Comparison of ENCODE assay signal across 15 mouse cellular contexts in the genomic region with DNA sequence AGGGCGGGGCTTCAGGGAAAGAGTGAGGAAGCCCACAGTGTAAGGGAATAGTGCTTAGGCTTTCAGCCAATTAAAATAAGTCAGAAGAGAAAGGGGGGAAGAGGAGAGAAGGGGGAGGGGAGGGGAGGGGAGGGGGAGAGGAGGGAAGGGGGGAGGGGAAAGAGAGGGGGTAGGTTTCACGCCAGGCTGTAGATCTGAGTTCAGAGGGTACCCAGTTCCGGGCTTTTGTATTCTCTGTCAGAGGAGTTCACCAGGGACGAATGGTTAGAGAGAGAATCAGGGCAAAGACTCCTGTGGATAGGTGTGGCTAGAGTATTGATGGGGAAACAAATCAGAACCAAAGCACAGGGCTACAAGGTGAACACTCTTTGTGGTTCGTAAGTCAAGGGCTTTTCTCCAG. TPM values are rescaled to one million over a fixed set of nuclear protein-coding genes. Genes with fewer than 3 reads are reported as not detected.
"Had no signal": no experiment of that assay in that cellular context is flagged by ENCODE, and none has a peak within 500 bp of the region (broad histone marks: within the 10 kb centered on the region; RNA-seq: fewer than 3 reads in every experiment).

No protein-coding gene starts in this region.

- H3K4me1 ChIP-seq: limb, embryonic 13.5 days; liver, embryonic 13.5 days had no signal

- ATAC-seq: intestine, postnatal 0 days had no signal

- H3K4me2 ChIP-seq: limb, embryonic 13.5 days; liver, embryonic 13.5 days had no signal

- H3K36me3 ChIP-seq: limb, embryonic 13.5 days; liver, embryonic 13.5 days had no signal

- H3K4me3 ChIP-seq: limb, embryonic 13.5 days; liver, embryonic 13.5 days had no signal

- H3K9me3 ChIP-seq: limb, embryonic 13.5 days; liver, embryonic 13.5 days had no signal

- DNase-seq: kidney, adult 2 months; kidney, postnatal 10 days; kidney, postnatal 4 days; left cerebral cortex, postnatal 4 days; liver, embryonic 13.5 days; lung, adult 2 months; midbrain, embryonic 14.5 days; thymus, adult 2 months; thymus, postnatal 14 days had no signal

- H3K9ac ChIP-seq: limb, embryonic 13.5 days; liver, embryonic 13.5 days had no signal

- H3K27me3 ChIP-seq: limb, embryonic 13.5 days; liver, embryonic 13.5 days had no signal

- H3K27ac ChIP-seq: limb, embryonic 13.5 days; liver, embryonic 13.5 days; macrophage had no signal

RNA-seq across cellular contexts. Expression of gene Lgi1, which starts 27.8 kb away (rescaled TPM):
- total RNA-seq: liver, adult 2 months; megakaryocyte, adult 5-6 weeks had no signal
- polyA plus RNA-seq: liver, adult 2 months; macrophage; small intestine, adult 2 months had no signal
